Mouse (Mus musculus): Measurements from ENCODE around the gene Mllt10. TPM values are rescaled to one million over a fixed set of nuclear protein-coding genes. Genes with fewer than 3 reads are reported as not detected.

The Mllt10 gene
- polyA plus RNA-seq, 1 experiment from 2014 or later, result 27.4 TPM

DNA sequence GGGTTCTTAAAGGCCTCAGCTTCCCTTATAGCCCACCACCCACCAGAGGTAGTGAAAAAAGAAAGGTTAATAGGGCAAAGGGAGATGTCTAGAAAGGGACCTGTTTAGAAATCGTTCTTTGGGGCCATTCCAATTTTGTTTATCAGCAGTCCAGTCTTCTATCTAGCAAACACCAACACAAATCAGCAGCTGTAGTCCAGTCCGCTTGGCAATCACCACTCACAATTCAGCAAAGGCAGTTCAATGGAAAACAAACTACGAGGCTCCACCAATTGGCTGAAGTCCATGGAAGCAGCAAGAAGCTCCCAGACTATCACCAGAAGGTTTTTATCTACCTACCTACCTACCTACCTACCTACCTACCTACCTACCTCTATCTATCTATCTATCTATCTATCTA lies 101.1 kb downstream of the Mllt10 start:
- no peak overlapping the region for H3K4me2 ChIP-seq (replicated peaks; ENCODE audit: low read depth)
- no peak overlapping the region for H3K27ac ChIP-seq (replicated peaks)
- no peak overlapping the region for H3K4me3 ChIP-seq (ENCODE audit: low read depth, low read length)
- H3K9ac ChIP-seq (ENCODE audit: low read length), result no peak overlapping the region
- H3K9me3 ChIP-seq (ENCODE audit: control insufficient read depth, low read length), result no peaks in the 10 kb centered on the region
- ATAC-seq (ENCODE audit: low FRiP score, low TSS enrichment), result no peak
- H3K36me3 ChIP-seq (ENCODE audit: control insufficient read depth, insufficient read depth, low read length), result 0 out of 2 replicates have a peak, but pooled peaks cover 2% of the 10 kb centered on the region
- TF ChIP-seq EP300 (optimal IDR thresholded peaks at IDR 0.05), result no peak
- no peak for TF ChIP-seq CTCF (IDR thresholded peaks at IDR 0.05; ENCODE audit: low read depth)
- DNase-seq (ENCODE audit: low spot score), result no peak
- H3K27me3 ChIP-seq (ENCODE audit: control insufficient read depth, insufficient read depth, low read length), result no peaks in the 10 kb centered on the region
- WGBS, result 94% methylated on average over 3 of the region's 3 CpGs
- no peaks in the 10 kb centered on the region for H3K4me1 ChIP-seq (replicated peaks; ENCODE audit: control insufficient read depth, insufficient read depth)

DNA sequence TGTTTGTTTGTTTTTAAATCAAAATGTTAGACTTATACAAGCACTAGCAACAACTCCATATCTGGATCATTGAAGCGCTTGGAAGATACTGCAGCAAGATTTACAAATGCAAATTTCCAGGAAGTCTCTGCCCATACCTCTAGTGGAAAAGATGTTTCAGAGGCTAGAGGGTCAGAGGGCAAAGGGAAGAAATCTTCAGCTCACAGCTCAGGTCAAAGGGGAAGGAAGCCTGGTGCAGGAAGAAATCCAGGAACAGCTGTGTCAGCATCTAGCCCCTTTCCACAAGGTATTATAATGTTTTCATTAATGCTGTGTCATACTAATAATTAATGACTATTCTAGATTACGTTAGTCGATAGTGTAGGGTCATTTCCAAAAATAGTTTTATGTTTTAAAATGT lies 104.4 kb downstream of the Mllt10 start:
- TF ChIP-seq CTCF (IDR thresholded peaks at IDR 0.05; ENCODE audit: low read depth) (no peak), EP300 (optimal IDR thresholded peaks at IDR 0.05) (no peak)
- no peak overlapping the region for H3K27ac ChIP-seq (replicated peaks)
- no peak for DNase-seq (ENCODE audit: low spot score)
- no peaks in the 10 kb centered on the region for H3K27me3 ChIP-seq (ENCODE audit: control insufficient read depth, insufficient read depth, low read length)
- ATAC-seq (ENCODE audit: low FRiP score, low TSS enrichment), result no peak
- no peak overlapping the region for H3K4me2 ChIP-seq (replicated peaks; ENCODE audit: low read depth)
- H3K9ac ChIP-seq (ENCODE audit: low read length), result no peak overlapping the region
- no peaks in the 10 kb centered on the region for H3K4me1 ChIP-seq (replicated peaks; ENCODE audit: control insufficient read depth, insufficient read depth)
- no peak overlapping the region for H3K4me3 ChIP-seq (ENCODE audit: low read depth, low read length)
- no peaks in the 10 kb centered on the region for H3K9me3 ChIP-seq (ENCODE audit: control insufficient read depth, low read length)
- 55% methylated on average over 3 of the region's 3 CpGs for WGBS
- 0 out of 2 replicates have a peak, but pooled peaks cover 5% of the 10 kb centered on the region for H3K36me3 ChIP-seq (ENCODE audit: control insufficient read depth, insufficient read depth, low read length)

DNA sequence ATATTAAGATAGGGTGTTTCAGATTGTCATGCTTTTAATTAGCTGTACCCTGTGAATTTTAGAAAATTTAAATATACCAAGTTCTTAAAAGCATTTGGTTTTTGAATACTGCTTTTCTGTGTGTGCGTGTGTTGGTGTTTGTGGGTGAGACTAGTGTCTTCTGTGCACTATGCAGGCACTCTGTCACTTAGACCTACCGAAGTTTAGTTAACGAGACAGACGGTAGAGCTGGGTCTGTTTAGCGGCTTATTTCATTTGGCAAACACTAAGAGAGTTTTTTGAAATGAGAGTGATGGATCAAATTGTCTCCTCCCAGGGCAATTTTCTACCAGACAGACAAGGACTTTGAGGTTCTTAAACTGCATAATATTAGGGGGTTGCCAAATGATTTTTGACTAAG lies 106.0 kb downstream of the Mllt10 start:
- ATAC-seq (ENCODE audit: low FRiP score, low TSS enrichment), result no peak
- WGBS, result 83% methylated on average over 5 of the region's 5 CpGs
- H3K4me2 ChIP-seq (replicated peaks; ENCODE audit: low read depth), result no peak overlapping the region

DNA sequence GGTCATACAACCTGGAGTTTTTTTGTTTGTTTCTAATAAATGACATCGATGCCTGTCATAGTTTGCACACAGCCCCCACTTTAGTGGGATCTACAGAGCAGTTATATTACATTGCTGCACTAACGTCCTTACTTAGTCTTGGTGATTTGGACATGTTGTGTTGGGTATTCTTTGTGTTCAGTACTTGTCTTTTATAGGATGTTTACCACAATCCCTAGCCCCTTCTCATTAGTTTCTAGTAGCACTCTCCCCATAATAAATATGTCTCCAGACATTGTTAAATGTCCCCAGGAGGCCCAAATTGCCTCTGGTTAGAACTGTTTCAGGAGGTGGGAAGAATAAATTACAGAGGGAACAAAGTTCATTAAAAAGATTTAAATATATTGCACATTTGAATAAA lies 110.5 kb downstream of the Mllt10 start:
- TF ChIP-seq EP300 (optimal IDR thresholded peaks at IDR 0.05) (no peak), CTCF (IDR thresholded peaks at IDR 0.05; ENCODE audit: low read depth) (no peak)
- H3K27me3 ChIP-seq (ENCODE audit: control insufficient read depth, insufficient read depth, low read length), result no peaks in the 10 kb centered on the region
- no peak overlapping the region for H3K4me2 ChIP-seq (replicated peaks; ENCODE audit: low read depth)
- H3K9ac ChIP-seq (ENCODE audit: low read length), result no peak overlapping the region
- 88% methylated on average over 2 of the region's 2 CpGs for WGBS
- H3K4me1 ChIP-seq (replicated peaks; ENCODE audit: control insufficient read depth, insufficient read depth), result no peaks in the 10 kb centered on the region
- H3K36me3 ChIP-seq (ENCODE audit: control insufficient read depth, insufficient read depth, low read length), result 0 out of 2 replicates have a peak, but pooled peaks cover 5% of the 10 kb centered on the region
- ATAC-seq (ENCODE audit: low FRiP score, low TSS enrichment) (no peak), DNase-seq (ENCODE audit: low spot score) (no peak)
- no peaks in the 10 kb centered on the region for H3K9me3 ChIP-seq (ENCODE audit: control insufficient read depth, low read length)
- H3K27ac ChIP-seq (replicated peaks), result no peak overlapping the region
- no peak overlapping the region for H3K4me3 ChIP-seq (ENCODE audit: low read depth, low read length)

More for the DNA sequence above, 106.0 kb downstream of the Mllt10 start:
- DNase-seq (ENCODE audit: low spot score), result no peak
- Histone ChIP-seq H3K27ac (replicated peaks) (no peak overlapping the region), H3K27me3 (ENCODE audit: control insufficient read depth, insufficient read depth, low read length) (no peaks in the 10 kb centered on the region), H3K4me3 (ENCODE audit: low read depth, low read length) (no peak overlapping the region), H3K9ac (ENCODE audit: low read length) (no peak overlapping the region), H3K4me1 (replicated peaks; ENCODE audit: control insufficient read depth, insufficient read depth) (no peaks in the 10 kb centered on the region), H3K9me3 (ENCODE audit: control insufficient read depth, low read length) (no peaks in the 10 kb centered on the region), H3K36me3 (ENCODE audit: control insufficient read depth, insufficient read depth, low read length) (0 out of 2 replicates have a peak, but pooled peaks cover 5% of the 10 kb centered on the region)
- TF ChIP-seq EP300 (optimal IDR thresholded peaks at IDR 0.05) (no peak), CTCF (IDR thresholded peaks at IDR 0.05; ENCODE audit: low read depth) (no peak)

DNA sequence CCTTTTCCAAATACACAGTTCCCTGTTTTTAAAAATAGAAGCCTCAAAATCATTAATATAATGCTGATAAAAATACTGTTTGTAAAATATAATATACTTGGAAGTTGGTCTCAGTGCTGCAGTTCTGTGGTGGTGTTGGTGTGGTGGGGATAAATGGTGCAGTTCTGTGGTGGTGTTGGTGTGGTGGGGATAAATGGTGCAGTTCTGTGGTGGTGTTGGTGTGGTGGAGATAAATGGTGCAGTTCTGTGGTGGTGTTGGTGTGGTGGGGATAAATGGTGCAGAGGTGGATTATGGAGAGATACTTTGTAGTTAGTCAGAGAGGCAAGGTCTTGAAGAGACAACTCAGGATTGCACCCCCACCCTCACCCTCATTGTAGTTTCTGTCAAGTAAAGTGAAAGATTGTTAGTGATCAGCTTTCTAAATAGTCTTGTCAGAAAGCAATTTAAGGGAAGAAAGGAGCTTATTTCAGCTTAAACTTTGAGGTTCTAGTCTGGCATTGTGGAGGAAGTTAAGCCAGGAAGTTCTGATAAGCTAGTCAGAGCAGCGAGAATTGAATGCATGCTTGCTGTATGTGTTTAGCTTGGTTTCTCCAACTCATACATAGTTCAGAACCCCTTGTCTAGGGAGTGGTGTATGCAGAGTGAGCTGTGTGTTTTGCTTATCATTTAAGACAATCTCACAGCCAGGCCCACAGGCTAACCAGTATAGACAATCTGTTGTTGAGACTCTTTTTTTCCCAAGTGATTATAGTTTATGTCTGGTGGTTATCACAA lies 114.3 kb downstream of the Mllt10 start:
- Histone ChIP-seq H3K9ac (ENCODE audit: low read length) (no peak overlapping the region), H3K27ac (replicated peaks) (no peak overlapping the region), H3K36me3 (ENCODE audit: control insufficient read depth, insufficient read depth, low read length) (no peaks in the 10 kb centered on the region), H3K4me3 (ENCODE audit: low read depth, low read length) (no peak overlapping the region), H3K27me3 (ENCODE audit: control insufficient read depth, insufficient read depth, low read length) (no peaks in the 10 kb centered on the region), H3K9me3 (ENCODE audit: control insufficient read depth, low read length) (no peaks in the 10 kb centered on the region), H3K4me1 (replicated peaks; ENCODE audit: control insufficient read depth, insufficient read depth) (no peaks in the 10 kb centered on the region), H3K4me2 (replicated peaks; ENCODE audit: low read depth) (no peak overlapping the region)
- 33% methylated on average over 1 of the region's 1 CpGs for WGBS
- TF ChIP-seq EP300 (optimal IDR thresholded peaks at IDR 0.05) (no peak), CTCF (IDR thresholded peaks at IDR 0.05; ENCODE audit: low read depth) (no peak)
- no peak for DNase-seq (ENCODE audit: low spot score)
- ATAC-seq (ENCODE audit: low FRiP score, low TSS enrichment), result no peak

GRCm38 (mm10) chr2:18175234-18175633 lies 120.2 kb downstream of the Mllt10 start:
- 40% methylated on average over 1 of the region's 1 CpGs for WGBS
- no peaks in the 10 kb centered on the region for H3K9me3 ChIP-seq (ENCODE audit: control insufficient read depth, low read length)
- no peaks in the 10 kb centered on the region for H3K27me3 ChIP-seq (ENCODE audit: control insufficient read depth, insufficient read depth, low read length)
- TF ChIP-seq CTCF (IDR thresholded peaks at IDR 0.05; ENCODE audit: low read depth) (no peak), EP300 (optimal IDR thresholded peaks at IDR 0.05) (no peak)
- no peak overlapping the region for H3K4me2 ChIP-seq (replicated peaks; ENCODE audit: low read depth)
- H3K36me3 ChIP-seq (ENCODE audit: control insufficient read depth, insufficient read depth, low read length), result peaks cover 3% of the 10 kb centered on the region; the same call in 1 of the 2 replicates
- ATAC-seq (ENCODE audit: low FRiP score, low TSS enrichment) (peak; percentile 74; the same call in 1 of the 2 replicates), DNase-seq (ENCODE audit: low spot score) (no peak)
- H3K4me3 ChIP-seq (ENCODE audit: low read depth, low read length), result no peak overlapping the region
- H3K27ac ChIP-seq (replicated peaks), result no peak overlapping the region
- H3K9ac ChIP-seq (ENCODE audit: low read length), result no peak overlapping the region
- H3K4me1 ChIP-seq (replicated peaks; ENCODE audit: control insufficient read depth, insufficient read depth), result no peaks in the 10 kb centered on the region
